Mouse (Mus musculus) forebrain, embryonic 15.5 days (tissue): ENCODE measurements at regions not wholly inside any gene's neighbourhood (a gene's known extent, or its start where the extent isn't known, plus 50 kb on each side); places are given as distances from the start of the nearest gene placed in this dataset.
"Not testable (repeated sequence)": the region's sequence is repeated elsewhere in the genome, so short reads cannot be mapped to it uniquely, and the experiment has no call there.

Experiments
- ATAC-seq: fragments of 200-750 bp; cut with Nextera tagmentation; replicated peaks from 2 replicates; pipeline ENCODE4 v1.8.0; 2017; ENCODE audit warnings: mild to moderate bottlenecking, moderate TSS enrichment, moderate library complexity
- H3K27ac ChIP-seq: fragments of 300-500 bp; sonication (generic); replicated peaks from 2 replicates; pipeline ENCODE4 v1.5.1; 2015; ENCODE audit warnings: mild to moderate bottlenecking, inconsistent platforms
- H3K27me3 ChIP-seq: fragments of 300-500 bp; sonication (generic); 2 replicates; pipeline ENCODE4 v1.6.1; 2015; ENCODE audit warnings: inconsistent platforms
- H3K36me3 ChIP-seq: fragments of 300-500 bp; sonication (generic); 2 replicates; pipeline ENCODE4 v1.6.1; 2015; ENCODE audit warnings: mild to moderate bottlenecking, inconsistent platforms
- H3K4me1 ChIP-seq: fragments of 300-500 bp; sonication (generic); 2 replicates; pipeline ENCODE4 v1.6.1; 2015; ENCODE audit warnings: inconsistent platforms
- H3K4me2 ChIP-seq: fragments of 300-500 bp; sonication (generic); replicated peaks from 2 replicates; pipeline ENCODE4 v1.6.1; 2015; ENCODE audit warnings: mild to moderate bottlenecking, inconsistent platforms
- H3K4me3 ChIP-seq: fragments of 300-500 bp; sonication (generic); 2 replicates; pipeline ENCODE4 v1.5.1; 2015; ENCODE audit warnings: mild to moderate bottlenecking, inconsistent platforms
- H3K9ac ChIP-seq: fragments of 300-500 bp; sonication (generic); replicated peaks from 2 replicates; pipeline ENCODE4 v1.6.1; 2015; ENCODE audit warnings: mild to moderate bottlenecking, inconsistent platforms
- H3K9me3 ChIP-seq: fragments of 300-500 bp; sonication (generic); 2 replicates; pipeline ENCODE4 v1.6.1; 2016; ENCODE audit warnings: inconsistent platforms
- WGBS: fragments of 180-500 bp; shearing (Covaris S2); methylation state at CpG from one replicate; pipeline ENCODE4 v1.1.7; 2015; ENCODE audit warnings: mixed read lengths; 5-methylcytosine and 5-hydroxymethylcytosine counted together

DNA sequence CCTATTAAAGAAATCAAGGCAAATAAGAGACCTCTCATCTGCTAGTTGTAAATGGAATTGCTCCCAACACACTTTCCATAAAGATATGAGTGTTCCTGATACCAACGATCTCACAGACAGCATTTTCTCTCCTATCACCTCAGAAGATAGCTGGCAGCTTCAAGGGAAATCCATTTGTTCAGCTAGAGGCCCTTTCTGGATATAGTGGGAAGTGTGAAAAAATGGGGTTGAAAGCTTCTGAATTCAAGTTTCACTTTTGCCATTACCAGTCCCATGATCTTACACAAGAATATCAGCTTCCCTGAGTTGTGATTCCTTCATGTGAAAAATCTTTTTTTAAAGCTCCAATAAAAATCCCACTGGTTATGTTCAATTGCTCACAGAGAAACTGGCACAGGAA lies 369.1 kb upstream of the Zfp703 start:
- no peaks in the 10 kb centered on the region for H3K36me3 ChIP-seq
- H3K4me1 ChIP-seq = no peaks in the 10 kb centered on the region
- no peak overlapping the region for H3K27ac ChIP-seq
- 0 out of 2 replicates have a peak, but pooled peaks cover 7% of the 10 kb centered on the region for H3K9me3 ChIP-seq
- 87% methylated on average over 1 of the region's 1 CpGs for WGBS
- H3K9ac ChIP-seq = no peak overlapping the region
- H3K4me3 ChIP-seq = no peak overlapping the region
- H3K4me2 ChIP-seq = no peak overlapping the region
- no peaks in the 10 kb centered on the region for H3K27me3 ChIP-seq
- ATAC-seq = no peak

DNA sequence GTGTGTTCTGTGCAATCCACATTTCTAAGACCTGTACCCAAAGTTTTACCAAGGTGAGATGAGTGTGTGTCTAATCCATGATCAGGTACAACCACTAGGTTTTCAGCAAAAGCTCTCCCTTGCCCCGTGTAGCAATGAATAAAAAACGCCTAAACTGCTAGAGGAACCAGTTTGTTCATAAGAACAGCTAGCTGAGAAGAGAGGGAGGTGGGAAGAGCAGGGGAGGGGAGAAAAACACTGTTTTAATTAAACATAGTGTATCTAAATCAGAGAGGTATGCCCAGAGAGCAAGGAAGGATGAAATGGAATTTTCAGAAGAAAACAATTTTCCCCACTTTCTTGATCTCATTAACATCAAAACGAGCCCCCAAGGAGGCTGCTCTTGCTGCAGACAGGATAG lies 368.5 kb upstream of the Zfp703 start:
- 0 out of 2 replicates have a peak, but pooled peaks cover 7% of the 10 kb centered on the region for H3K9me3 ChIP-seq
- no peaks in the 10 kb centered on the region for H3K4me1 ChIP-seq
- no peak for ATAC-seq
- H3K9ac ChIP-seq = no peak overlapping the region
- H3K4me2 ChIP-seq = no peak overlapping the region
- no peaks in the 10 kb centered on the region for H3K36me3 ChIP-seq
- H3K27me3 ChIP-seq = no peaks in the 10 kb centered on the region
- 70% methylated on average over 3 of the region's 3 CpGs for WGBS
- no peak overlapping the region for H3K4me3 ChIP-seq
- no peak overlapping the region for H3K27ac ChIP-seq

DNA sequence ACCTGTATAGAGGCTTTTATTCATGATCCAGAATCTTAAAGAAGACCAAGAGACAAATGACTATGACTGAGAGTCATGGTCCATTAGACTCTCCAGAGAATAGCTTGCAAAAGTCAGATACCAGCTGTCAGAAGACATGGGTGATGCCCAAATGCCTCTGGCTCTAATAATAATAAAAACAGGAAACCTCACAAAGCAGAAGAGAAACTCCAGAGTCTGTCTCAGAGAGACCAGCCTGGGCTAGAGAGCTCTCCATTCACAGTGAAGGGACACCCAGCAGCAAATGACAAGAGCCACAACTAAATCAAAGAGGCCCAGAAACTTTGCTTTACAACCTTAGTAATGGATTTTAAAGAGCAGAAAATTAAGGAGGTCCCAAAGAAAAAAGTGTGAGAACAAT lies 365.0 kb upstream of the Zfp703 start:
- Histone ChIP-seq H3K4me2 (no peak overlapping the region), H3K9me3 (no peaks in the 10 kb centered on the region), H3K27ac (no peak overlapping the region), H3K4me3 (no peak overlapping the region), H3K9ac (no peak overlapping the region), H3K4me1 (no peaks in the 10 kb centered on the region), H3K27me3 (no peaks in the 10 kb centered on the region), H3K36me3 (no peaks in the 10 kb centered on the region)
- no peak for ATAC-seq

- Histone ChIP-seq H3K4me1 (peaks cover 26% of the 10 kb centered on the region), H3K36me3 (no peaks in the 10 kb centered on the region), H3K4me2 (peak overlapping the region; percentile 34), H3K27ac (peak overlapping the region; percentile 43; the same call in 1 of the 2 replicates), H3K4me3 (peak overlapping the region; percentile 6; the same call in 1 of the 2 replicates), H3K27me3 (no peaks in the 10 kb centered on the region), H3K9me3 (no peaks in the 10 kb centered on the region), H3K9ac (0 out of 2 replicates have a peak overlapping the region, but pooled peaks have one; percentile 2)
- WGBS = 12% methylated on average over 12 of the region's 12 CpGs
- no peak; the same call in 1 of the 2 replicates for ATAC-seq
Measured at GRCm38 (mm10) chr8:26622311-26623052, 354.6 kb upstream of the Zfp703 start.

DNA sequence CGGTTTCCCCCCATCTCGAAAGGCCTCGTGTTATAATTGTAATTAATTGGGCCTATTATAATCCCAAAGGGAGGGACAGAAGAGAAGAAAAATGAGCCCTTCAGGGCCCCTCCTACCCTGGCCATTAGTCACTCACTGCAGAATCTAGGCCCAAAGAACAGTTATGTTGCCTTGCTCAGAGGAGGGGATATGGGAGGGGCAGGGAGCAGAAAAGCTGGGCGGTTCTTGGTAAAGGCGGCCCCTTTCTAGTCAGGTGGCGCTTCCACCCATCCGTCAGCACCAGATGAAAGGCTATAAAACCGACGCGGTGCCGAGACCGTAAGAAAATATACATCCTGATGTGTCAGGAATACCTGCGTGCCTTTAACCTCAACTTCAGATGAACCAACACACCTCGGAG lies 350.9 kb upstream of the Zfp703 start:
- H3K27ac ChIP-seq = no peak overlapping the region
- H3K9me3 ChIP-seq = no peaks in the 10 kb centered on the region
- peaks cover 28% of the 10 kb centered on the region for H3K4me1 ChIP-seq
- no peak overlapping the region for H3K4me2 ChIP-seq
- H3K27me3 ChIP-seq = no peaks in the 10 kb centered on the region
- H3K4me3 ChIP-seq = no peak overlapping the region
- no peak overlapping the region for H3K9ac ChIP-seq
- WGBS = 83% methylated on average over 14 of the region's 14 CpGs
- ATAC-seq = no peak
- H3K36me3 ChIP-seq = no peaks in the 10 kb centered on the region

DNA sequence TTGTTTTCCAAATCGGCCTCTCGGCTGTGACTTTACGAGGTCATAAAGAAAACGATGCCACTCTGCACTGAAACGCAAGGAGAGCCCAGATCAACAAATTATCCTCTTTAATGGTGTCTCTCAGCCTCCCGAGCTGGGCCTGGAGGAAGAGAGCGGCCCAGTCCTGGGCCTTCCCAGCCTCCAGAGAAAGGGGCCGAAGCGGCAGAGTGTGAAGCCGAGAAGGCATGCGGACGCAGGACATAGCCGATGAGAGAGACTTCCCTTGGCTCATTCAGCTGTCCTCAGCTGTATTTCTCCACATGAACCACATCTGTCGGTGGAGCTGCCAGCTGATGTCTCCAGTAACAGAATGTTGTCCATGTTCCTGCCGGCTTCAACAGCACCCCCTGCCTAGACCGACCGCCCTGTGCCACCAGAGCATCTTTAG lies 350.5 kb upstream of the Zfp703 start:
- Histone ChIP-seq H3K27ac (no peak overlapping the region), H3K36me3 (no peaks in the 10 kb centered on the region), H3K9me3 (no peaks in the 10 kb centered on the region), H3K4me3 (no peak overlapping the region), H3K4me2 (no peak overlapping the region), H3K27me3 (no peaks in the 10 kb centered on the region), H3K9ac (no peak overlapping the region), H3K4me1 (peaks cover 24% of the 10 kb centered on the region)
- ATAC-seq = no peak
- 78% methylated on average over 17 of the region's 17 CpGs for WGBS

- Histone ChIP-seq H3K4me2 (no peak overlapping the region), H3K36me3 (no peaks in the 10 kb centered on the region), H3K27ac (peak overlapping the region; percentile 21; the same call in 1 of the 2 replicates), H3K9ac (no peak overlapping the region), H3K4me1 (peaks cover 18% of the 10 kb centered on the region), H3K4me3 (no peak overlapping the region), H3K27me3 (no peaks in the 10 kb centered on the region), H3K9me3 (no peaks in the 10 kb centered on the region)
- WGBS = 47% methylated on average over 18 of the region's 18 CpGs
- peak; percentile 65 for ATAC-seq
Measured at GRCm38 (mm10) chr8:26627191-26627891, 349.8 kb upstream of the Zfp703 start.

DNA sequence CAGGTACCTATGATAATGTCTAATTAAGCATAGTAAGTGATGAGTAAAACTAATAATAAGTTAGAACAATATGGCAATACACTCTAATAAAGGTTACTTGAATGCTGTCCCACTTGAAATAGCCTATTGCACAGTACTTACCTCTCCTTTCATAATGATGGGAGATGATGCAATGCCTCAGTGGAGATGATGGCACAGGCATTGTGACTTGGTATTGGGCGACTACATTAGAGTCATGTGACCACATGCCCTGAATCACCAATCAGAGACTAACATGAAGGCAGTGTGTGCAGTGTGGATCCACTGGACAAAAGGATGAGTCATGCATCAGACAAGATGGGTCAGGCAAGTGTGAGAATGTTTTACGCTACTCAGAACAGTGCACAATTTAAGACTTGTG lies 346.6 kb upstream of the Zfp703 start:
- H3K9ac ChIP-seq = no peak overlapping the region
- H3K4me3 ChIP-seq = no peak overlapping the region
- no peaks in the 10 kb centered on the region for H3K36me3 ChIP-seq
- no peak for ATAC-seq
- H3K27ac ChIP-seq = no peak overlapping the region
- 92% methylated on average over 2 of the region's 2 CpGs for WGBS
- H3K4me1 ChIP-seq = peaks cover 12% of the 10 kb centered on the region; the same call in 1 of the 2 replicates
- no peaks in the 10 kb centered on the region for H3K9me3 ChIP-seq
- no peaks in the 10 kb centered on the region for H3K27me3 ChIP-seq
- no peak overlapping the region for H3K4me2 ChIP-seq

DNA sequence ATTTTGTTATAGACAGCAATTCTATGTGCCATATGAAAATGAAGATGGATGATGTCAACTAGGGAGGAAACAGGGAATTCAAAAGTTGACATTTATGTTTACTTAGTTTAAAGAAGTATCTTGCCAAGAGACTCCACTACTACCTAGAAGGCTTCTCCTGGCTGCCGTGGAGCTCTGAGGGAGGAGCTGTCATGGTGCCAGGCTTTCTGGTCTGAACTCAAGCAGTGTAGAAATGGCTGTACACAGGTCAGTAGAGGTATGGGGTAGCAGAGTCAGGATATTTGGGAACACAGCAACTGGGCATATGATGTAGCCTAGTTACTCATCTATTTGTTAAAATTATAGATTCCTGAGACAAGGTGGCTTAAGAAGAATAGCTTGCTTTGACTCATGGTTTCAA lies 341.4 kb upstream of the Zfp703 start:
- H3K9me3 ChIP-seq = no peaks in the 10 kb centered on the region
- no peaks in the 10 kb centered on the region for H3K36me3 ChIP-seq
- WGBS = 50% methylated on average over 1 of the region's 1 CpGs
- H3K4me3 ChIP-seq = no peak overlapping the region
- H3K27ac ChIP-seq = no peak overlapping the region
- no peak for ATAC-seq
- H3K27me3 ChIP-seq = no peaks in the 10 kb centered on the region
- no peak overlapping the region for H3K9ac ChIP-seq
- H3K4me2 ChIP-seq = no peak overlapping the region
- 0 out of 2 replicates have a peak, but pooled peaks cover 3% of the 10 kb centered on the region for H3K4me1 ChIP-seq

DNA sequence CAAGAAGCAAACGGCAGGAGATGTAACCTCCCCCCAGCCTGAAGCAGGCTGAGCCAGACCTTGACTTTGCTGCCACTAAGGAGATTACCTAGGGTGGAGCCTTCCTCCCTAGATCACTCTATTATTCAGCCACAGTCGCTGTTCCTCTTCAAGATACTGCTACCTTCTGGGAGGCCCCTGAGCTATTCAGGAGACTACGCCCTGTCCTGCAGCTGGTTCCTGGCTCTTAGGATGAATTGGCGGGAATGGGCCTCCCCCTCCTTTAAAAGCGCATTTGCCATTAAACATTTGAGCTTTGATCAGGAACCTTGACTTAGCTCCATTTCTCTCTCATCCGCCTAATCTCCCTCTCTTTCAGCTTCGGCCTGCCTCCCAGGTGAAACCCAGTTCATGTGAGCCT lies 331.8 kb upstream of the Zfp703 start:
- not testable (repeated sequence) for H3K27me3 ChIP-seq, H3K27ac ChIP-seq, H3K4me1 ChIP-seq, H3K9me3 ChIP-seq, H3K4me2 ChIP-seq, H3K4me3 ChIP-seq, ATAC-seq, H3K36me3 ChIP-seq, H3K9ac ChIP-seq
- WGBS = 82% methylated on average over 7 of the region's 7 CpGs

DNA sequence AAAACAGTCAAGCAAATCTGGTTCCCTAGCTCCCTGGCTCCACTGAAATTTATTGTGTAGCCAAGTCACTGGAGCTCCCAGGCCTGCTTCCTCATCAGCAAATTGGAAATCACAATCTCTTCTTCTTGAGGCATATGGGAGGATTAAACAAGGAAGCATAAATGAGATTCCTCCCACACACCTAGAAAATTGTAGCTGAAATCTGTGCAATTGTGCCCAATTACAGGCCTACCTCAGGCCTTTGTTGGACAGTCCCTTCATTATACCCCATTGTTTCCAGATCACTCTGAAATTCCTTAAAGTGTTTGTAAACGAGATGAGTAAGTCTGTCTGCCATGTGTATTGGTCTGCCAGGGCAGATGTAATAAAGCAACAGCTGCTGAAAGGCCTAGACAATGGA lies 326.8 kb upstream of the Zfp703 start:
- H3K4me3 ChIP-seq = no peak overlapping the region
- H3K9me3 ChIP-seq = no peaks in the 10 kb centered on the region
- H3K27ac ChIP-seq = no peak overlapping the region
- 14% methylated on average over 1 of the region's 1 CpGs for WGBS
- no peak for ATAC-seq
- no peaks in the 10 kb centered on the region for H3K36me3 ChIP-seq
- H3K9ac ChIP-seq = no peak overlapping the region
- H3K4me2 ChIP-seq = no peak overlapping the region
- H3K27me3 ChIP-seq = no peaks in the 10 kb centered on the region
- H3K4me1 ChIP-seq = no peaks in the 10 kb centered on the region

- Histone ChIP-seq H3K27me3 (no peaks in the 10 kb centered on the region), H3K36me3 (no peaks in the 10 kb centered on the region), H3K4me1 (no peaks in the 10 kb centered on the region), H3K4me2 (no peak overlapping the region), H3K9me3 (no peaks in the 10 kb centered on the region), H3K9ac (no peak overlapping the region), H3K27ac (no peak overlapping the region), H3K4me3 (no peak overlapping the region)
- no peak for ATAC-seq
- WGBS = 85% methylated on average over 8 of the region's 8 CpGs
Measured at GRCm38 (mm10) chr8:26655897-26656296, 321.2 kb upstream of the Zfp703 start.
